Mouse (Mus musculus): ENCODE results near the gene Ptpdc1. TPM values are rescaled to one million over a fixed set of nuclear protein-coding genes. Genes with fewer than 3 reads are reported as not detected.

The Ptpdc1 gene
- polyA plus RNA-seq, 1 experiment from 2014 or later: 0.56 TPM

DNA sequence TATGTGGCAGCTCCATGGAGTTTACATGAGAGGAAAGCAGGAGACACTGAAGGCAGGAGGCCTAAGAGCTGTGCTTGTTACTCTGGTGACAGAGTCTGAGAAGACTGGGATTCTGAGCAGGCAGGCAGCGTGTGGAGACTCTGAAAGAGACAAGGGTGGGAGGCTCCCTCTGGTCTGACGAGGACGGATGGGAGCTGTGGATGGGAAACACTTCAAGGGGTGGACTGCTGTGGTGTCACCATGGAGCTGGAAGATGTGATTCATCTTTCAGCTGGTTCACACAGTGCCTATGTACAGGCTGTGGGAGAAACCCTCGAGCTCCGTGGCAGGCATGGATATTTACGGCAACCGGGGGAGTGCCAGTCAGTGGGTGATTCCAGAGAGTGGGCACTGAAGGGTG lies 30.9 kb downstream of the Ptpdc1 start:
- TF ChIP-seq CTCF (IDR thresholded peaks at IDR 0.05; ENCODE audit: low read depth) (no peak), EP300 (IDR thresholded peaks at IDR 0.05; ENCODE audit: low read depth) (no peak)
- no peak overlapping the region for H3K4me2 ChIP-seq (ENCODE audit: low read depth, low read length)
- DNase-seq (no peak), ATAC-seq (no peak)
- H3K36me3 ChIP-seq (replicated peaks; ENCODE audit: insufficient read depth, low read length): no peaks in the 10 kb centered on the region
- 81% methylated on average over 7 of the region's 7 CpGs for WGBS (ENCODE audit: insufficient replicate concordance)
- no peaks in the 10 kb centered on the region for H3K9me3 ChIP-seq (ENCODE audit: low read length)
- H3K4me1 ChIP-seq (ENCODE audit: insufficient read depth): no peaks in the 10 kb centered on the region
- no peak overlapping the region for H3K9ac ChIP-seq (replicated peaks)
- H3K27ac ChIP-seq (ENCODE audit: low read depth): no peak overlapping the region
- no peak overlapping the region for H3K4me3 ChIP-seq (ENCODE audit: low read depth, low read length)
- no peaks in the 10 kb centered on the region for H3K27me3 ChIP-seq (ENCODE audit: insufficient read depth, low read length)

DNA sequence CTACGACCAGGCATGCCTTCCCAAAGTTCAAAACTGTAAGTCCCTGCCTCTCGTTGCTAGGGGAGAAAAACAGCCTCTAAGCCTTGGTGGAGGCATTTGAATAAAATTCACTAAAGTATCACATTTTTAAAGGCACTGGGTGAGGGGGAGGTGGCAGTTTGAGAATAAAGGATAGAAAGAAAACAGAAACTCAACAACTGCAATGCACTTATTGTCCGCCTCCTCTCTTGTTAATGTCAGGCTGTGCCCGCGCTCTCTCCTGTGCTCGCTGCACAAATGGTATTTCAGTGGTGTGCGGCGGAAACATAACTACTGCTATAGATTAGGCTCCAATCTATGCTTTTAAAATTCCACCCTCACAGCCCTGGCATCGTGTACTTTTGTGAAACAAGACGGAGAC lies 31.4 kb downstream of the Ptpdc1 start:
- Histone ChIP-seq H3K27me3 (ENCODE audit: insufficient read depth, low read length) (no peaks in the 10 kb centered on the region), H3K4me1 (ENCODE audit: insufficient read depth) (no peaks in the 10 kb centered on the region), H3K9ac (replicated peaks) (no peak overlapping the region), H3K36me3 (replicated peaks; ENCODE audit: insufficient read depth, low read length) (no peaks in the 10 kb centered on the region), H3K4me2 (ENCODE audit: low read depth, low read length) (no peak overlapping the region), H3K27ac (ENCODE audit: low read depth) (no peak overlapping the region), H3K4me3 (ENCODE audit: low read depth, low read length) (no peak overlapping the region), H3K9me3 (ENCODE audit: low read length) (no peaks in the 10 kb centered on the region)
- ATAC-seq (no peak), DNase-seq (no peak)
- TF ChIP-seq CTCF (IDR thresholded peaks at IDR 0.05; ENCODE audit: low read depth): no peak
- 82% methylated on average over 10 of the region's 10 CpGs for WGBS (ENCODE audit: insufficient replicate concordance)

GRCm38 (mm10) chr13:48593181-48593580 lies 32.3 kb downstream of the Ptpdc1 start:
- ATAC-seq (no peak), DNase-seq (no peak)
- WGBS (ENCODE audit: insufficient replicate concordance): 70% methylated on average over 15 of the region's 15 CpGs
- Histone ChIP-seq H3K4me1 (ENCODE audit: insufficient read depth) (no peaks in the 10 kb centered on the region), H3K4me3 (ENCODE audit: low read depth, low read length) (no peak overlapping the region), H3K36me3 (replicated peaks; ENCODE audit: insufficient read depth, low read length) (no peaks in the 10 kb centered on the region), H3K9me3 (ENCODE audit: low read length) (no peaks in the 10 kb centered on the region), H3K9ac (replicated peaks) (no peak overlapping the region), H3K4me2 (ENCODE audit: low read depth, low read length) (no peak overlapping the region), H3K27ac (ENCODE audit: low read depth) (no peak overlapping the region), H3K27me3 (ENCODE audit: insufficient read depth, low read length) (no peaks in the 10 kb centered on the region)
- no peak for TF ChIP-seq EP300 (IDR thresholded peaks at IDR 0.05; ENCODE audit: low read depth)
- TF ChIP-seq CTCF (IDR thresholded peaks at IDR 0.05; ENCODE audit: low read depth): no peak

DNA sequence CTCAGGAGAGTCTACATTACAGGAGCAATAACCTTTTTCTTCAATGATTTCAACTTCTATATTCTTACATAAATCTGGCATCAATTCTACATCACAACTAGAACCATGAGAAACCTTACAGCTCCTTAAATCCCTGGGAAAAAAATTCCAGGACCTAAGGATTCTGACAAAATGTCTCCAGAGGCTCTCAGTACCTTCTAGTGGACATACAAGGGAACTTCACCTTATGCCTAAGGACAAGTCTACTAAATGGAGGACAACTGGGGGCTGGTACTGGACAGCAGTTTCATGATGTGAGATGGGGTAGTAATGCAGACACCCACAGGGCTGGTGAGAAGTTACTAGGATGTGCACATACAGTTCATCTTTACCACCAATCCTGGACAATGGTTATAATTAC lies 34.7 kb downstream of the Ptpdc1 start:
- no peaks in the 10 kb centered on the region for H3K27me3 ChIP-seq (ENCODE audit: insufficient read depth, low read length)
- H3K9ac ChIP-seq (replicated peaks): no peak overlapping the region
- H3K9me3 ChIP-seq (ENCODE audit: low read length): no peaks in the 10 kb centered on the region
- no peaks in the 10 kb centered on the region for H3K36me3 ChIP-seq (replicated peaks; ENCODE audit: insufficient read depth, low read length)
- no peak overlapping the region for H3K27ac ChIP-seq (ENCODE audit: low read depth)
- no peak for DNase-seq
- H3K4me1 ChIP-seq (ENCODE audit: insufficient read depth): no peaks in the 10 kb centered on the region
- no peak overlapping the region for H3K4me3 ChIP-seq (ENCODE audit: low read depth, low read length)
- H3K4me2 ChIP-seq (ENCODE audit: low read depth, low read length): no peak overlapping the region
- no peak for ATAC-seq
- TF ChIP-seq CTCF (IDR thresholded peaks at IDR 0.05; ENCODE audit: low read depth) (peak; percentile 25), EP300 (IDR thresholded peaks at IDR 0.05; ENCODE audit: low read depth) (no peak)

DNA sequence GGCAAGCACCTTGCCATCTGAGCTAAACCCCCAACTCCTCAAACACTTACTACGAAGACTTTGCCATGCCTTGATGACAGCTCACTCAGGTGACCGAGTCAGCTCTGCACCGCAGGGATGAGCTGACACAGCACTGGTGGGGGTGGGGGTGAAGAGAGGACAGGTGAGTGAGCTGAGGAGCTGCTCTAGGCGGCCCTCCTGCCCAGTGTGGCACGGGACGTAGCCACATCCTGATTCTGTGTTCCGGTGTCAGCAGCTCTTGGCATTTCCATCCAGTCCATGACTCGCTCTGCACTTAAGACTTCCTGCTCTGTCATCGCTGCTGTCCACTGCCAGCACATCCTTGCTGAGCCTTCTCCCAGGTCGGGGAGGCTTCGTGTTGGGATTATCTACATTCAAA lies 38.1 kb downstream of the Ptpdc1 start:
- no peak for DNase-seq
- 78% methylated on average over 11 of the region's 11 CpGs for WGBS (ENCODE audit: insufficient replicate concordance)
- H3K36me3 ChIP-seq (replicated peaks; ENCODE audit: insufficient read depth, low read length): no peaks in the 10 kb centered on the region
- ATAC-seq: no peak
- H3K9me3 ChIP-seq (ENCODE audit: low read length): no peaks in the 10 kb centered on the region
- no peak overlapping the region for H3K4me3 ChIP-seq (ENCODE audit: low read depth, low read length)
- H3K4me2 ChIP-seq (ENCODE audit: low read depth, low read length): no peak overlapping the region
- H3K27me3 ChIP-seq (ENCODE audit: insufficient read depth, low read length): no peaks in the 10 kb centered on the region
- no peak for TF ChIP-seq EP300 (IDR thresholded peaks at IDR 0.05; ENCODE audit: low read depth)
- TF ChIP-seq CTCF (IDR thresholded peaks at IDR 0.05; ENCODE audit: low read depth): no peak
- no peak overlapping the region for H3K9ac ChIP-seq (replicated peaks)
- H3K27ac ChIP-seq (ENCODE audit: low read depth): no peak overlapping the region
- H3K4me1 ChIP-seq (ENCODE audit: insufficient read depth): no peaks in the 10 kb centered on the region

DNA sequence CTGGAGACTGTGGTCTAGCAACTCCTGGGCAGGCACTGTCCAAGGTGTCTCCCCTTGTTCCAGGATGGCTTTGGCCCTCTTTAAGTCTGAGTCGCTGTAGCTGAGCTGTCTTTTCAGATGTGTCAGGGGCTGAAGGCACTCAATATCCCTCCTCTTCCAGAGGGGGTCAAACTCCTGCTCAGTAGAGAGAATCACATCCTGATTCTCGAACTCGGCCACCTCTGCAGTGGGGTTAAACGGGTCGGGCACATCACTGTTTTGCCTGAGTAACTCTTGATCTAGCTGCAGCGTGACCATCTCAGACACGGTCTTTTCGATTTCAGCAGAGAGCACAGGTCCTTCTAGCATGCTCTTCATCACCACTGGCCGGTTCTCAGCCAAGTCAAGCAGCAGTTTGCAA lies 39.0 kb downstream of the Ptpdc1 start:
- no peaks in the 10 kb centered on the region for H3K4me1 ChIP-seq (ENCODE audit: insufficient read depth)
- TF ChIP-seq CTCF (IDR thresholded peaks at IDR 0.05; ENCODE audit: low read depth) (no peak), EP300 (IDR thresholded peaks at IDR 0.05; ENCODE audit: low read depth) (no peak)
- no peak overlapping the region for H3K4me3 ChIP-seq (ENCODE audit: low read depth, low read length)
- DNase-seq: no peak
- H3K27ac ChIP-seq (ENCODE audit: low read depth): no peak overlapping the region
- ATAC-seq: no peak
- no peak overlapping the region for H3K4me2 ChIP-seq (ENCODE audit: low read depth, low read length)
- no peaks in the 10 kb centered on the region for H3K36me3 ChIP-seq (replicated peaks; ENCODE audit: insufficient read depth, low read length)
- H3K9me3 ChIP-seq (ENCODE audit: low read length): no peaks in the 10 kb centered on the region
- WGBS (ENCODE audit: insufficient replicate concordance): 80% methylated on average over 9 of the region's 9 CpGs
- H3K9ac ChIP-seq (replicated peaks): no peak overlapping the region
- H3K27me3 ChIP-seq (ENCODE audit: insufficient read depth, low read length): no peaks in the 10 kb centered on the region

DNA sequence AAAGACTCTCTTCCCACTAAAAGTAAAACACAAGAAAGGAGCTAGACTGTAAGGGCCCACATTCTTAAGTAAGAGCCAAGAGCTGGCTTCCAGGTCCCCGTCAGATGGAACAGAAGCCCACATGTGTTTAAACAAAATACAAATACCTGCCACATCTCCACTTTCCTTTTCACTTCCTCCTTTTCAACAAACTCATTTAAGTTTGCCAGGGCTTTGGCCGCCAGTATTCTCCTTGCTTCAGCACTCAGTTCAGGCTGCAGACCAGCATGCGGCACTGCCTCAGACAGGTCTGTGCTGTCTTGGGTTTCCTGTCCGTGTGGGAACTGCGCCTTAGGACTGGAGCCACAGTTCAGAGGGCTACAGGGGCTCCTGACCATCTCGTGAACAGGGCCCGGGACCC lies 39.7 kb downstream of the Ptpdc1 start:
- no peaks in the 10 kb centered on the region for H3K9me3 ChIP-seq (ENCODE audit: low read length)
- ATAC-seq (no peak), DNase-seq (no peak)
- H3K27me3 ChIP-seq (ENCODE audit: insufficient read depth, low read length): no peaks in the 10 kb centered on the region
- no peak overlapping the region for H3K4me3 ChIP-seq (ENCODE audit: low read depth, low read length)
- H3K27ac ChIP-seq (ENCODE audit: low read depth): no peak overlapping the region
- WGBS (ENCODE audit: insufficient replicate concordance): 59% methylated on average over 7 of the region's 7 CpGs
- no peak overlapping the region for H3K4me2 ChIP-seq (ENCODE audit: low read depth, low read length)
- no peaks in the 10 kb centered on the region for H3K36me3 ChIP-seq (replicated peaks; ENCODE audit: insufficient read depth, low read length)
- no peak for TF ChIP-seq EP300 (IDR thresholded peaks at IDR 0.05; ENCODE audit: low read depth)
- no peak for TF ChIP-seq CTCF (IDR thresholded peaks at IDR 0.05; ENCODE audit: low read depth)
- no peak overlapping the region for H3K9ac ChIP-seq (replicated peaks)
- no peaks in the 10 kb centered on the region for H3K4me1 ChIP-seq (ENCODE audit: insufficient read depth)

Measured in liver, postnatal 0 days (tissue).